Mouse (Mus musculus) T-cell, adult 2 months (primary cell): ENCODE measurements around the gene Gdpd5.

Experiments
- DNase-seq: peaks from one replicate; pipeline ENCODE4 v3.0.0; 2022; ENCODE audit warnings: low spot score

Gdpd5 gene

GRCm38 (mm10) chr7:99443164-99443563 lies 62.0 kb downstream of the Gdpd5 start:
- DNase-seq = no peak

DNA sequence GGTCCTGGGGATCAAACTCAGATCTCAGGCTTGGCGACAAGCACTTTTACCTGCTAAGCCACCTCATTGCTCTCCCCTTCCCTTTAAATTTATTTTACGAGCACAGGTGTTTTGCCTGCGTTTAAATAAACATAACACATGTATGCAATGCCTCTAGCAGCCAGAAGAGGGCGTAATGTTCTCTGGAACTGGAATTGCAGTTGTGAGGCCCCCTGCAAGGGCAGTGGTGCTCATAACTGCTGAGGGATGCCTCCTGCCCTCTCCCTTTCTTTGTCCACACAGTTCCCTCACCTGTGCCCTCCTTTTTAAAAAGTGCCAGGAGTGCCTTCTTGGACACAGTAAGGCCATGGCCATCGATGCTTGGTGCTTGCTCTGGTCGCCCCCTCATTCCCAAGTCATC lies 62.8 kb downstream of the Gdpd5 start:
- peak; percentile 16 for DNase-seq

DNA sequence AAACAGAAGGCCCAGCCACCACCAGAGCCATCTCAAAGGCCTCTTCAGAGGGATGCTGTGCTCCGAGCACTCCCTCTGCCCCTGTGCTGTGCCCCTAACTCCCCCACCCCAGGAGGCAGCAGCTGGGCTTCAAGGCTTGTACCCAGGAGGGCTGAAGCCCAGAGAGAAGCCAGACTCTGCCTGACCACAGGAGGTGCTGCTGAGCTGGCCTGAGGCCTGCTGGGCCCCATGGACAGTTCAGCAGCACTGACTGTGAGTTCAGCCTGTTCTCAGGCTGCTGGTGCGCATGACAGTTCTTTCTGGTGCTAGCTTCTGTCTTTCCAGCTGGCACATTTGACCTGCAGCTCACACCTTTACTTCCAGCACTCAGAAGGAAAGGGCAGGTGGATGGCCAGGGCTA lies 64.6 kb downstream of the Gdpd5 start:
- no peak for DNase-seq

DNA sequence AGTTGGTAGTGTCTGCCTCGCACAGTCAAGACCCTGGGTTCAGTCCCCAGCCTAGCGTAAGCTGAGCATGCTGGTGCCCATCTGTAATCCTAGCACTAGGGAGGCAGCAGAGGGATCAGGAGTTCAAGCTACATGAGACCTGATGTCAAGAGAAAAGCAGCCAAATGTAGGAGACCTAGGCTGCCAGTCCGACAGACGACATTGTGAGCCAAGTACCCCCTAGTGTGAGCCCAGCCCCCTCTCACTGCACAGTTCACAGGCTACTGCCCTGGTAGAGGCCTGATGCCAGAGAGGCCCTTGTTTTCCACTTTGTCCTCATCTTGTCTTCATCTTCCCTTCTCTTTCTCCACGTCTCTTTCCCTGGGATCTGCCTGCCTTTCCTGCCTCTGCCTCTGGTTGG lies 66.1 kb downstream of the Gdpd5 start:
- no peak for DNase-seq

GRCm38 (mm10) chr7:99448619-99449018 lies 67.4 kb downstream of the Gdpd5 start:
- peak; percentile 6 for DNase-seq

- peak; percentile 36 for DNase-seq
Observed at GRCm38 (mm10) chr7:99449063-99449462, 67.8 kb downstream of the Gdpd5 start.

DNA sequence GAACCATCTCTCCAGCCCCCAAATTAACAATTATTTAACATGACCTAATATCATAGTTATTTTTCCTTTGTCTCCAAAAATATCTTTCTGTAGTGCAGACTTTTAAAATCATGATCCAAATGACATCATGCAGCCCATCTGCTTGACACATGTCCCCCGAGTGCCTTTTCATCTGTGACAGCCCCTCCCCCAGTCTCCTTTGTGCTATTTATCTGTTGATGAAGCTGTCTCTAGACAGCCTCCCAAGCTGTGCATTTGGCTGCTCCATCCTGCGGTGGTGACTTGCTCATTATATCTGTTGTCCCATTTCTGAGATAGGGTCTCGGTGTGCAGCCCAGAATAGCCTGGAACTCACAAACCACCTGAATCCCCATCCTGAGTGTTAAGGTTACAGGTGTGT lies 68.5 kb downstream of the Gdpd5 start:
- DNase-seq = no peak

DNA sequence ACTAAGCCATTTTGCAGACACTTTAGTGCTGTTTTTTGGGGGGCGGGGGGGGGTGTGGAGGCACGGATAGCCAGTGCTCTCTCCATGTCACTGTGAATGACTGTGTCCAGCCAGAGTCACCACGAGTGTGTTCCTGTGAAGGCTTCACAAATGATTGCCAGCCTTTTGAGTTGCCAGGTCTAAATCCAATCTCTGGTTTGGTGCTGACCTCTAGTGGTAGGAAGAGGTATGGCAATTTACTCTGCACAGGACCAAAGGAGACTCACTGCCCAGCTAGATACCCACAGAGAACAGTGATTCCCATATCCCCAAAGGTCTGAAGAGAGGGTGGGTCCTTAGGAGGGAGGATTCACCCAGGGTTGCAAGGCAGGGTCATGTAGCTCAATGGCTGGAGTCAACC lies 69.5 kb downstream of the Gdpd5 start:
- peak; percentile 64 for DNase-seq

DNA sequence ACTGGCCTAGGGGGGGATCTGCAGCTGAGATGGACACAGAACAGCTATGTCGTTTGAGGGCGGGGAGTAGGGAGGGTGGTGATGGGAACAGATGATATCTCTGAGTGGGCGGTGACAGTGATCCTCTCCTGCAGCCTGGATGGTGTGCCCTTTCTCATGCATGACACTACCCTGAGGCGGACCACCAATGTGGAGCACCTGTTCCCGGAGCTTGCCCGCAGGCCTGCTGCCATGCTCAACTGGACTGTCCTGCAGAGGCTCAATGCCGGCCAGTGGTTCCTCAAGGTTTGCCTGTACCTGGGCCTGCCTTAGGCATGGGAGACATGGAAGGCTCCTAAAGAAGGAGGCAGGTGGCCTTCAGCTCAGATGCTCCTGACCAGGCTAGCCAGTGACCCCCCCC lies 71.6 kb downstream of the Gdpd5 start:
- DNase-seq = no peak

GRCm38 (mm10) chr7:99454044-99454443 lies 72.8 kb downstream of the Gdpd5 start:
- DNase-seq = no peak

DNA sequence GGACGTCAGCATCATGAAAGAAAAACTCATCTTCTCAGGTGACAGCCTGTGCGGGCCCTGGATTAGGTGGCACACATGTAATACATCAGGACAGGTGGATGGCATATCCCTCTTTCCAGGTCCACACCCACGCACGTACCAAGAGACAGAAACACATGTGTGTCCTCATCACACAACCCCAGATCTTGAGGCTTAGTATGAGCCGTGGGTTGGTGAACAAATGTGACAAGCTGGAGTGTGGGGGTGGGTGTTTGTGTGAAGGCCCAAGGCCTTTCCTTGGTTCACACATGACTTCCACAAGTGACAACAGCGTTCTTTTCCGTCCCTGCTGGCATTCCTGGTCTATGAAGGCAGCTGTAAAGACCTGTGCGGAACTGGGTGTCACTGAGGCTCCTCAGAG lies 77.6 kb downstream of the Gdpd5 start:
- no peak for DNase-seq

DNA sequence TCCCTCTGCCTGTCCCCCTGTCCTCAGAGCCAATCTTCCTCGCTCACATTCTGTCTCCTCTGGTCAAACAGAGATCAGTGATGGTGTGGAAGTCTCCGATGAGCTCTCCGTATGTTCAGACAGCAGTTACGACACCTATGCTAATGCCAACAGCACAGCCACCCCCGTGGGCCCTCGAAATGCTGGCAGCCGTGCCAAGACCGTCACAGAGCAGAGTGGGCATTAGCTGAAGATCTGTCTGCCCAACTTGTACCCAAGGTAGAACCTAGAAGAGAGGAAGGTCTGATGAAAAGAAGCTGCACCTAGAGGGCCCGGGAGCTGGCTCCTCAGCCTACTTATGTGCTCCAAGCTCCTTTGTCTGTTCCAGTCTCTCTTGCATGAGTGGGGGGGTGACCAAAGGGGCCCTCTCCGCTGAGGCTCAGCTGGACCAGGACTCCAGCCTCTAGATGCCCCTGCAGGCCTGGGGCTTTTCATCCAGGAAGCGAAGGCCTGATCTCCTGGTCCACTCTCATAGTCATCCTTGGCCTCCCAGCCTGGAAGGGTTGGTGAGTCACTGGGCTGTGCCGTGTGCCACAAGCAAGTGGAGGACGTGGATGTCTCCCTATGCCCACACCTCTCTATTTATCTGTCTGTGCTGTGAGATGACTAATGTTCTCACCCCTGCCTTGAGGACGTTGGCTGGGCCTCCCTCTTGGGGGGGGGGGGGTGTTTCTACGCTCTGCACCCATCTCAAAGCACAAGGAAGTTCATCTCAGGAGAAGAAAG lies 78.9 kb downstream of the Gdpd5 start:
- DNase-seq = no peak

DNA sequence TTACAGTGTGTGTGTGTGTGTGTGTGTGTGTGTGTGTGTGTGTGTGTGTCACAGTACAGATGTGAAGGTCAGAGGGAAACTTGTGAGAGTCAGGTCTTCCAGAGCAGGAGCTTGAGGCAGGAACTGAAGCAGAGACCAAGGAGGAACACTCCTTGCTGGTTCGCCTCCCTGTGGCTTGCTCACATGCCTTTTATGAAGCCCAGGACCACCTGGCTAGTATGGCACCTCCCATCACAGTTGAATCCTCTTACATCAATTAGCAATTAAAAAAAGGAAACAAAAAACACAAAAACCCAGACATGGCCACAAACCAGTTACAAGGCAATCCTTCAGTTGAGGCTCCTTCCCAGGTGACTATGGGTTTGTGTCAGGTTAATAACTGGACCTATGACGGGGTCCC lies 81.9 kb downstream of the Gdpd5 start:
- no peak for DNase-seq

DNA sequence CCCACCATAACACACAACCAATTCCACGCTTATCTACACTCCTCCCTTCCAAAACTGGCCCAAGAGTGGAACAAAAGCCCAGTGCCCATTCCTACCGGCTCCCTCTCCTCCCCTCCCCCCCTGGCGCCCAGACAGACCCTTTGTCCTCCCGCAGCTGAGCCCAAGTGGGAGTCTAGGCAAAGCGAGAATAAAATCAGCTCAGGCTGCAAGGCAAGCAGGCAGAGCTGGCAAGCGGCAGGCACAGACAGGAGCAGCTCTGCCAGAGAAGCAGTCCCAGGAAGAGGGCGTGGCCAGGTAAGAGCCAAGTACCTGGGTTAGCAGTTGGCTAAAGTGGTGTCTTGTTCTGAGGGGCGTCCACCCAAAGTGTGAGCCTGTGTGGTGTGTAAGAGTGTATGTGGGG lies 84.6 kb downstream of the Gdpd5 start, which contains the start of gene Klhl35:
TSS of gene Klhl35 (plus strand) at position 194 of the 400 bp plus-strand sequence.
- DNase-seq = no peak

DNA sequence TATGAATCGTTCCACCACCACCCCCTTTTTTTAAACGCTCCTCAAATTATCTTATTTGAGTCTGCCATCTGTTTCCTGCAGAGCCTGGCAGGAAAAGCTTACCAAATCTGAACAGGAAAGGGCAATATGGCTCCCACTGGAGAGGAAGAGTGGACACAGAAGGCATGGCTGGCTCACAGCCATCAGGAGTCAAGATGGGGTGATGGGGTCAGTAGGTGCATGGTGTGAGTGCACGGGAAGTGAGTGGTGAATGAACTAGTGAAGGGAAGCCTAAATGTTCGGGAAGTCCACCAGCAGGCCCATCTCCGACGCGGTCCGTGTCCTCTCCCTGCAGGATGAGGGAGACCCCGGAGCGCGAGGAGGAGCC lies 86.7 kb downstream of the Gdpd5 start:
- DNase-seq = no peak

DNA sequence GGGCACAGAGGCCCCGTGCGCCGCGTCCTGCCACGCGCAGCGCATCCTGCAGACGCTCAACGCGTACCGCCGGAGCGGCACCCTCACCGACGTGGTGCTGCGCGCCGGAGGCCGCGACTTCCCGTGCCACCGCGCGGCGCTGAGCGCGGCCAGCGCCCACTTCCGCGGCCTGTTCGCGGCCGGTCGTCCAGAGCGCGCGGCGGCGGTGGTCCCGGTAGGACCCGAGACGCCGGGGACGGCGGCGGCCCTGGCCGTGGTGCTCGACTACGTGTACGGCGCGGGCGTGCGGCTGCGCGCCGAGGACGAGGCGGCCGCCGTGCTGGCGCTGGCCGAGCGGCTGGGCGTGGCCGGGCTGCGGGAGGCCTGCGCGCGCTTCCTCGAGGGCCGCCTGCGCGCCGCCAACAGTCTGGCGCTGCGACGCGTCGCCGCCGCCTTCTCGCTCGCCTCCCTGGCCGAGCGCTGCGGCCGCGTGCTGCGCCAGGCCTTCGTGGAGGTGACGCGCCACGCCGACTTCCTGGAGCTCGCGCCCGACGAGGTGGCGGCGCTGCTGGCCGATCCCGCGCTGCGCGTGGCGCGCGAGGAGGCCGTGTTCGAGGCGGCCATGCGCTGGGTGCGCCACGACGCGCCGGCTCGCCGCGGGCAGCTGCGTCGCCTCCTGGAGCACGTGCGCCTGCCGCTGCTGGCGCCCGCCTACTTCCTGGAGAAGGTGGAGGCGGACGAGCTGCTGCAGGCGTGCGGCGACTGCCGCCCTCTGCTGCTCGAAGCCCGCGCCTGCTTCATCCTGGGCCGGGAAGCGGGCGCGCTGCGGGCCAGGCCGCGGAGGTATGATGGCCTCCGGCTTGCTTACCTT lies 87.3 kb downstream of the Gdpd5 start:
- DNase-seq = peak; percentile 86

DNA sequence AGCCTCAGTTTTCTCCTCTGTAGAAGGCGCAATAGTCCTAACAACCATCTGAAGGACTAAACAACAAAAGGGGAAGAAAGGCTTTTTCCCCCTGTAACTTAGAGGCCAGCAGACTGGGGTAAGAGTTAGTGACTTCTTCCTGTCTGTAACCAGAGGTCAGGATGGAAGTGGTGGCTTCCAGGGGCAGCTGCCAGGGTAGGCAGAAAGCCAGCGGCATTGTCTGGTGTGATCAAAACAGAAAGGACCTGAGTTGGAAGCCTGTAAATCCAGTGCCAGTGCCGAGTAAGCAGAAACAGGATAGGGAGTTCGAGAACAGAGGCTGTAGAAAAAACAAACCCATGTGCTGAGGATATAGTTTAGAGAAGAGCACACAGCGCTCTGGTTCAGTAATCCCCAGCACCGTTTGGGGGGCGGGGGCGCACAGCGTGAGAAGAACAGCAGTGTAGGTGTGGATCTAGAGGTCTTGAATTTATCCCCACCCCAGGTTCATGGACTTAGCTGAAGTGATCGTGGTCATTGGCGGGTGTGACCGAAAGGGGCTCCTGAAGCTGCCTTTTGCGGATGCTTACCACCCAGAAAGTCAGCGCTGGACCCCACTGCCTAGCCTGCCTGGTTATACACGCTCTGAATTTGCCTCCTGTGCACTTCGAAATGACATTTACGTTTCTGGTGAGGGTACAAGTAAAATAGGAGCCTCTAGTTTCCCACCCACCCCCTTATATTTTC lies 88.6 kb downstream of the Gdpd5 start:
- no peak for DNase-seq

GRCm38 (mm10) chr7:99471578-99471977 lies 90.4 kb downstream of the Gdpd5 start:
- no peak for DNase-seq

DNA sequence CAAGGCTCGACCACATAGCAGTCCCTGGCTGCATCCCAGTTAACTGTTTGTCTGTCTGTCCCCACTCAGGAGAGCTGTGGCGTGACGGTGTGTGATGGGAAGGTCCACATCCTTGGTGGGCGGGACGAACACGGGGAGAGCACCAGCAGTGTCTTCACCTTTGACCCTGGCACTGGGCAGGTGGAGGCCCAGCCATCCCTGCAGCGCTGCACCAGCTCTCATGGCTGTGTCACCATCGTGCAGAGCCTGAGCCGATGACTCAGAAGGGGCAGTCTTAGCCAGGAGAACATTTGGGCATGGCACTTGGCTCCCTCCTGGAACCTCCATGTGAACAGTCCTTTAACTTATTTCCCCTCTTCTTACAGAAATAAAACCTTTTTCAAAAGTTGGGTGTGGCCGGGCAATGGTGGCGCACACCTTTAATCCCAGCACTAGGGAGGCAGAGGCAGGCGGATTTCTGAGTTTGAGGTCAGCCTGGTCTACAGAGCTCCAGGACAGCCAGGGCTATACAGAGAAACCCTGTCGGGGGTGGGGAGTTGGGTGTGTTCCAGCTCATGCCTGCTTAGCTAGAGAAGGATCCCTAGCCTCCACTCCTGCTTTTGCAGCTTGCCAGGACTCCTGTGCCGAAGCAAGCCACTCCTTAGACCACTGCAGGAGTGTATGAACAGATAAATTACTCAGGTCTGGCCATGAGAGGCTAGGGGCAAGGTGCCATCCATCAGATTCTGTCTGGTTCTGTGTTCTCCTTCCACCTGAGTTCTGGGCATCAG lies 92.6 kb downstream of the Gdpd5 start:
- DNase-seq = no peak

- no peak for DNase-seq
Observed at GRCm38 (mm10) chr7:99474836-99475561, 93.8 kb downstream of the Gdpd5 start.

GRCm38 (mm10) chr7:99475562-99475911 lies 94.3 kb downstream of the Gdpd5 start:
- DNase-seq = no peak
